Mouse (Mus musculus): ENCODE measurements around the gene Srsf11. TPM values are rescaled to one million over a fixed set of nuclear protein-coding genes. Genes with fewer than 3 reads are reported as not detected.

Srsf11 gene
- total RNA-seq (2014; rRNA removed; ENCODE audit: low replicate concordance) (59.3 and 75.7 TPM in 2 replicates), polyA plus RNA-seq (2015; fragmentation: Nextera tagmentation; extraction: Ambion mirVana) (118 and 130 TPM in 2 replicates)

GRCm38 (mm10) chr3:158036329-158036988 is at the start of gene Srsf11, which contains the start of gene Lrrc40:
Gene Srsf11, minus strand, starts transcription at chr3:158036639.
Gene Lrrc40, plus strand, starts transcription at chr3:158036662.
- TF ChIP-seq CTCF (IDR thresholded peaks at IDR 0.05; ENCODE audit: low read depth) = no peak
- peak; percentile 69 for TF ChIP-seq EP300 (IDR thresholded peaks at IDR 0.05; ENCODE audit: low read depth)
- peaks cover 23% of the 10 kb centered on the region for H3K4me1 ChIP-seq (ENCODE audit: control insufficient read depth, insufficient read depth)
- no peaks in the 10 kb centered on the region for H3K27me3 ChIP-seq (ENCODE audit: control insufficient read depth, insufficient read depth, low read length)
- no peaks in the 10 kb centered on the region for H3K36me3 ChIP-seq (replicated peaks; ENCODE audit: control insufficient read depth, insufficient read depth, low read length)
- WGBS = under 1% methylated on average over 55 of the region's 55 CpGs
- H3K4me2 ChIP-seq (ENCODE audit: low read depth, low read length) = peak within 1 kb of the TSS; percentile 82
- H3K9ac ChIP-seq (replicated peaks; ENCODE audit: low read depth, low read length) = peak within 1 kb of the TSS; percentile 93
- H3K4me3 ChIP-seq (ENCODE audit: low read depth, low read length) = peak within 1 kb of the TSS; percentile 86
- no peaks in the 10 kb centered on the region for H3K9me3 ChIP-seq (replicated peaks; ENCODE audit: control insufficient read depth, low read length)
- peak; percentile 95 for ATAC-seq (ENCODE audit: insufficient read depth, low read depth)
- H3K27ac ChIP-seq (ENCODE audit: low read depth) = peak within 1 kb of the TSS; percentile 92
- DNase-seq (ENCODE audit: low spot score) = peak; percentile 93

GRCm38 (mm10) chr3:158077828-158078227 is 41.4 kb upstream of the Srsf11 start:
- H3K9ac ChIP-seq (replicated peaks; ENCODE audit: low read depth, low read length) = no peak overlapping the region
- H3K9me3 ChIP-seq (replicated peaks; ENCODE audit: control insufficient read depth, low read length) = no peaks in the 10 kb centered on the region
- no peak overlapping the region for H3K4me3 ChIP-seq (ENCODE audit: low read depth, low read length)
- H3K4me2 ChIP-seq (ENCODE audit: low read depth, low read length) = no peak overlapping the region
- ATAC-seq (ENCODE audit: insufficient read depth, low read depth) = no peak
- no peak overlapping the region for H3K27ac ChIP-seq (ENCODE audit: low read depth)
- no peaks in the 10 kb centered on the region for H3K27me3 ChIP-seq (ENCODE audit: control insufficient read depth, insufficient read depth, low read length)
- no peaks in the 10 kb centered on the region for H3K4me1 ChIP-seq (ENCODE audit: control insufficient read depth, insufficient read depth)
- TF ChIP-seq CTCF (IDR thresholded peaks at IDR 0.05; ENCODE audit: low read depth) (no peak), EP300 (IDR thresholded peaks at IDR 0.05; ENCODE audit: low read depth) (no peak)
- DNase-seq (ENCODE audit: low spot score) = no peak
- no peaks in the 10 kb centered on the region for H3K36me3 ChIP-seq (replicated peaks; ENCODE audit: control insufficient read depth, insufficient read depth, low read length)
- 70% methylated on average over 5 of the region's 5 CpGs for WGBS

- Histone ChIP-seq H3K9me3 (replicated peaks; ENCODE audit: control insufficient read depth, low read length) (no peaks in the 10 kb centered on the region), H3K27me3 (ENCODE audit: control insufficient read depth, insufficient read depth, low read length) (no peaks in the 10 kb centered on the region), H3K4me2 (ENCODE audit: low read depth, low read length) (no peak overlapping the region), H3K9ac (replicated peaks; ENCODE audit: low read depth, low read length) (no peak overlapping the region), H3K27ac (ENCODE audit: low read depth) (no peak overlapping the region), H3K36me3 (replicated peaks; ENCODE audit: control insufficient read depth, insufficient read depth, low read length) (no peaks in the 10 kb centered on the region), H3K4me3 (ENCODE audit: low read depth, low read length) (no peak overlapping the region), H3K4me1 (ENCODE audit: control insufficient read depth, insufficient read depth) (no peaks in the 10 kb centered on the region)
- DNase-seq (ENCODE audit: low spot score) (no peak), ATAC-seq (ENCODE audit: insufficient read depth, low read depth) (no peak)
- WGBS = 35% methylated on average over 1 of the region's 1 CpGs
- TF ChIP-seq CTCF (IDR thresholded peaks at IDR 0.05; ENCODE audit: low read depth) (no peak), EP300 (IDR thresholded peaks at IDR 0.05; ENCODE audit: low read depth) (no peak)
These were observed 40.9 kb upstream of the Srsf11 start for GRCm38 (mm10) chr3:158077380-158077772.

DNA sequence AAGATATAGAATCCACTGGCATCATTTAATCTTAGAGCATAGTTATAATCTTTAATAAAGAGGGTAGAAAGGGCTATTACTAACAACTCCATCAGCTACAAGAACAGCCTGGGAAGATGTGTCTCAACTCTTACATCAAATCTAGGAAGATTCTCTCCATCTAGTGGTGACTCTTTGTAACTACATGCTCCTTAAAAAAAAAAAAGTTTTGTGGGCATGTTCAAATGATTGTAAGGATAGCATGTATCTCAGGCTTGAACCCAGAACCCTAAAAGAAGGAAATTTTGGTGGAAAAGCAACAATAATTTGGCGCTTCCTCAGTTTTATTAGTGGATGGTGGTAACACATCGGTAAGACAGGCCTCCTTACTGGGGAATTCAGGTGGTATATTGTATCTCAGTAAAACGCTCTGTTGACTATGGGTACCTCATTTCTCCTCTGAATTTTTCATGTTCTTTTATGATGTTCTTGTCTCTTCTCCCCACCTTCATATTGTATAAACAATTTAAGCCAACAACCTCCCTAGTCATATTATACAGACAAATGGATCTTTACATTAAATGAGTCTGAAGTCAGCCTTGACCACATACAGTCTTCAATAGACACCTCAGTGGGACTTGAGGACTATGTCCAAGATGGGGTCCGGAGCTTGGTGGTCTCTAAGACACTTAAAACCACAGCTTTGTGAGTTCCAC is 40.4 kb upstream of the Srsf11 start:
- Histone ChIP-seq H3K27me3 (ENCODE audit: control insufficient read depth, insufficient read depth, low read length) (no peaks in the 10 kb centered on the region), H3K27ac (ENCODE audit: low read depth) (no peak overlapping the region), H3K4me1 (ENCODE audit: control insufficient read depth, insufficient read depth) (no peaks in the 10 kb centered on the region), H3K4me2 (ENCODE audit: low read depth, low read length) (no peak overlapping the region), H3K4me3 (ENCODE audit: low read depth, low read length) (no peak overlapping the region), H3K36me3 (replicated peaks; ENCODE audit: control insufficient read depth, insufficient read depth, low read length) (no peaks in the 10 kb centered on the region), H3K9ac (replicated peaks; ENCODE audit: low read depth, low read length) (no peak overlapping the region), H3K9me3 (replicated peaks; ENCODE audit: control insufficient read depth, low read length) (no peaks in the 10 kb centered on the region)
- no peak for ATAC-seq (ENCODE audit: insufficient read depth, low read depth)
- peak; percentile 44 for DNase-seq (ENCODE audit: low spot score)
- WGBS = 33% methylated on average over 4 of the region's 4 CpGs
- TF ChIP-seq CTCF (IDR thresholded peaks at IDR 0.05; ENCODE audit: low read depth) (peak; percentile 64), EP300 (IDR thresholded peaks at IDR 0.05; ENCODE audit: low read depth) (no peak)

GRCm38 (mm10) chr3:158075004-158075403 is 38.6 kb upstream of the Srsf11 start:
- H3K9me3 ChIP-seq (replicated peaks; ENCODE audit: control insufficient read depth, low read length) = no peaks in the 10 kb centered on the region
- 57% methylated on average over 2 of the region's 2 CpGs for WGBS
- DNase-seq (ENCODE audit: low spot score) = no peak
- no peaks in the 10 kb centered on the region for H3K27me3 ChIP-seq (ENCODE audit: control insufficient read depth, insufficient read depth, low read length)
- ATAC-seq (ENCODE audit: insufficient read depth, low read depth) = no peak
- H3K4me2 ChIP-seq (ENCODE audit: low read depth, low read length) = no peak overlapping the region
- no peaks in the 10 kb centered on the region for H3K36me3 ChIP-seq (replicated peaks; ENCODE audit: control insufficient read depth, insufficient read depth, low read length)
- TF ChIP-seq EP300 (IDR thresholded peaks at IDR 0.05; ENCODE audit: low read depth) (no peak), CTCF (IDR thresholded peaks at IDR 0.05; ENCODE audit: low read depth) (no peak)
- no peak overlapping the region for H3K9ac ChIP-seq (replicated peaks; ENCODE audit: low read depth, low read length)
- H3K4me1 ChIP-seq (ENCODE audit: control insufficient read depth, insufficient read depth) = no peaks in the 10 kb centered on the region
- H3K27ac ChIP-seq (ENCODE audit: low read depth) = no peak overlapping the region
- H3K4me3 ChIP-seq (ENCODE audit: low read depth, low read length) = no peak overlapping the region

Data from heart, postnatal 0 days (tissue).